Mouse (Mus musculus) liver, adult 2 months (tissue): ENCODE measurements around the gene Gpr137c.

Experiments
- CTCF ChIP-seq: fragments of 200-500 bp; IDR thresholded peaks from 2 replicates; pipeline ENCODE4 v1.5.1; 2011; ENCODE audit warnings: low read depth, low read length, control low read depth
- POLR2A ChIP-seq: fragments of 200-500 bp; IDR thresholded peaks from 2 replicates; pipeline ENCODE4 v1.6.1; 2011; ENCODE audit warnings: low read length, control low read depth; ENCODE audit not compliant: insufficient read depth; ENCODE audit errors: extremely low read depth

DNA sequence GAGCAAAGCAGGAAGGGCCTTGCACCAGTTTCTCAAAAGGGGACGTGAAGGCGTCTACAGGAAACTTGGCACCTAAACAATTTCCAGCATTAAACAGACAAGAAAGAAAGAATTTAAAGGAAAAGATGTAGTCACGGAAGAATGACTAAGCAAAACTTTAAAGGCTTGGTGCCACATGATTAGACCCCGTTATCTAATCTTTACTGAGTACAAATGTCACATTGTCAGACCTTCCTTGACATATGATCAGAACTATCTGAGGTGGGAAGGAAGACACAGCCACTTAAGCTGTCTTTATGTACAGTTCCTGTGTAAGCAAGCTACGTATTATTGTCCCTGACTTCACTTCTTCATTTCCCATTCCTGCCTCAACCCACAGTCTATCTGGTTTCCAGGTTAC lies 102.1 kb downstream of the Gpr137c start:
- TF ChIP-seq CTCF: no peak
- TF ChIP-seq POLR2A: no peak
